Mouse (Mus musculus): ENCODE results near the gene 0610040J01Rik. TPM values are rescaled to one million over a fixed set of nuclear protein-coding genes. Genes with fewer than 3 reads are reported as not detected.

The 0610040J01Rik gene
- polyA plus RNA-seq, 1 experiment from 2014 or later = 25.6 TPM

DNA sequence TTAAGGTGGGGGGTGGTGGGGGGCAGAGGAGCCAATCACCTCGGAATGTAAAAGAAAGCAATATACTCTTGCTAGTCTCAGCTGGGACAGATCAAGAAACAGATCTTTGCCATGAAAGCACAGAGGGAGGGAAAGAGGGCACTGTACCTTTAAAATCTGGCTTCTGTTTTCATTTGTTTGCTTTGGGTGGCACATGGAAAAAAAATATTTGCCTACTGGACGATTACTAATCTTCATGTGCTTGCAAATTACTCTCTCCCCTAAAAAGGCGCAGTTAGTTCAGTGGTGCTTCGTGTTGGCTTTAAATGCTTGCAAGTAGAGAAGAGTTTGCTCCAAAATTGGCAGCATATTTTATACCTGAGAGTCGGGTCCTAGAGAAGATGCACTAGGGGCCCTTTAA is 13.7 kb downstream of the 0610040J01Rik start:
- H3K27me3 ChIP-seq (ENCODE audit: control insufficient read depth, insufficient read depth, low read depth, low read length) = no peaks in the 10 kb centered on the region
- no peak overlapping the region for H3K4me3 ChIP-seq (ENCODE audit: low read depth, low read length)
- no peaks in the 10 kb centered on the region for H3K9me3 ChIP-seq (replicated peaks; ENCODE audit: control insufficient read depth, low read length)
- H3K27ac ChIP-seq (ENCODE audit: low read length) = peak overlapping the region; percentile 50; the same call in 1 of the 2 replicates
- 55% methylated on average over 5 of the region's 5 CpGs for WGBS (ENCODE audit: insufficient replicate concordance)
- 0 out of 2 replicates have a peak overlapping the region, but pooled peaks have one; percentile 18 for H3K4me2 ChIP-seq (ENCODE audit: low read depth, low read length)
- peaks cover 51% of the 10 kb centered on the region for H3K4me1 ChIP-seq (ENCODE audit: control insufficient read depth, low read depth, low read length)
- H3K9ac ChIP-seq (ENCODE audit: low read depth, low read length) = no peak overlapping the region
- H3K36me3 ChIP-seq (ENCODE audit: control insufficient read depth, insufficient read depth) = no peaks in the 10 kb centered on the region
- no peak for ATAC-seq (ENCODE audit: low read depth)

DNA sequence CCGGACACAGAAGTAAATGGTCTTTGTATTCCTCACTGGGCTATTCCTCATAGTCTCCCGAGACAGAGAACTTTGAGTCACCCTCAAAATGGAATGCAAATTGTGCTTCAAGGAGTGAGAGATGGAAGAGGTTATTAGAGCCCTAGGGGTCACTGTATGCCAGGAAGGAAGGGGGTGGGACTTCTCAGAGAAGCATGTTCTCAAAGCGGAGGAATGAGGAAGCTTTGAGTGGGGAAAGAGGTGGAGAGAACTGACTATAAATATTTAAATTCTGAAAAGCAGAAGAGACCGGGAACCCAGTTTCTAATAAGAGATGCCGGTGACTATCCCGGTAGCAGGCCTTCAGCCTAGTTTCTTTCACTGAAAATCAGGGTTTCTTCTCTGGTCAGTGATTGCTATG is 14.8 kb downstream of the 0610040J01Rik start:
- 23% methylated on average over 6 of the region's 6 CpGs for WGBS (ENCODE audit: insufficient replicate concordance)
- no peaks in the 10 kb centered on the region for H3K27me3 ChIP-seq (ENCODE audit: control insufficient read depth, insufficient read depth, low read depth, low read length)
- H3K36me3 ChIP-seq (ENCODE audit: control insufficient read depth, insufficient read depth) = no peaks in the 10 kb centered on the region
- H3K27ac ChIP-seq (ENCODE audit: low read length) = peak overlapping the region; percentile 50
- H3K9me3 ChIP-seq (replicated peaks; ENCODE audit: control insufficient read depth, low read length) = no peaks in the 10 kb centered on the region
- no peak overlapping the region for H3K9ac ChIP-seq (ENCODE audit: low read depth, low read length)
- H3K4me1 ChIP-seq (ENCODE audit: control insufficient read depth, low read depth, low read length) = peaks cover 49% of the 10 kb centered on the region
- peak overlapping the region; percentile 25 for H3K4me2 ChIP-seq (ENCODE audit: low read depth, low read length)
- ATAC-seq (ENCODE audit: low read depth) = no peak
- H3K4me3 ChIP-seq (ENCODE audit: low read depth, low read length) = no peak overlapping the region

DNA sequence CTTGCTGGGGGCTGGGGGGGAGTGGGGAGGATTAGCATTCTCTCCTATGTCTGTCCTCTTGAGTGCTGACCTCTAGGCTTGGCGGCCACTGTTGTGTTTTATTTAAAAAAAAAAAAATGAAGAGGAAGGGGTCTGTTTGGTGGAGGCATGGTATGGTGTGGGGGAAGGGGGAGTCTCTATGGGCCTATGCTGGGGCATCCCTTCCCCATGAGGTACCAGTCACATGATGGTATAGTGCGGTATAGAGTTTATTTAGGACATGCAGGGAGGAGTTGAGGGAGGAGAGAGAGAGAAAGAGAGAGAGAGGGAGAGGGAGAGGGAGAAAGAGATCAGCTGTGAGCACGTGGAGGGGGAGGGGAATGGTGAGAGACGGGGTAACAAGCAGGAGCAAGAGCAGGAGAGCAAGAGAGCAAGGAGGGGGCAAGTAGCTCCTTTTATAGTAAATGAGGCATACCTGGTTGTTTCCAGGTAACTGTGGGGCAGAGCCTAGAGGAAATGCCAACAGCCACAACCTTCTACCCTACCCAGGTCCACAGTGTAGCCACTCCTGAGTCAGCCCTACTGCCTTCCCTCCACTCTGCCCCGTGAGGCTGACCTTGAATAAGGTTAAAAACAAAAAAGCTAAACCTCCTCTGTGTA is 15.4 kb downstream of the 0610040J01Rik start:
- H3K4me1 ChIP-seq (ENCODE audit: control insufficient read depth, low read depth, low read length) = peaks cover 45% of the 10 kb centered on the region
- no peak overlapping the region for H3K9ac ChIP-seq (ENCODE audit: low read depth, low read length)
- peak overlapping the region; percentile 6; the same call in 1 of the 2 replicates for H3K4me2 ChIP-seq (ENCODE audit: low read depth, low read length)
- ATAC-seq (ENCODE audit: low read depth) = no peak
- H3K4me3 ChIP-seq (ENCODE audit: low read depth, low read length) = no peak overlapping the region
- no peaks in the 10 kb centered on the region for H3K9me3 ChIP-seq (replicated peaks; ENCODE audit: control insufficient read depth, low read length)
- H3K27me3 ChIP-seq (ENCODE audit: control insufficient read depth, insufficient read depth, low read depth, low read length) = no peaks in the 10 kb centered on the region
- H3K36me3 ChIP-seq (ENCODE audit: control insufficient read depth, insufficient read depth) = no peaks in the 10 kb centered on the region
- 15% methylated on average over 5 of the region's 5 CpGs for WGBS (ENCODE audit: insufficient replicate concordance)
- 0 out of 2 replicates have a peak overlapping the region, but pooled peaks have one; percentile 19 for H3K27ac ChIP-seq (ENCODE audit: low read length)

DNA sequence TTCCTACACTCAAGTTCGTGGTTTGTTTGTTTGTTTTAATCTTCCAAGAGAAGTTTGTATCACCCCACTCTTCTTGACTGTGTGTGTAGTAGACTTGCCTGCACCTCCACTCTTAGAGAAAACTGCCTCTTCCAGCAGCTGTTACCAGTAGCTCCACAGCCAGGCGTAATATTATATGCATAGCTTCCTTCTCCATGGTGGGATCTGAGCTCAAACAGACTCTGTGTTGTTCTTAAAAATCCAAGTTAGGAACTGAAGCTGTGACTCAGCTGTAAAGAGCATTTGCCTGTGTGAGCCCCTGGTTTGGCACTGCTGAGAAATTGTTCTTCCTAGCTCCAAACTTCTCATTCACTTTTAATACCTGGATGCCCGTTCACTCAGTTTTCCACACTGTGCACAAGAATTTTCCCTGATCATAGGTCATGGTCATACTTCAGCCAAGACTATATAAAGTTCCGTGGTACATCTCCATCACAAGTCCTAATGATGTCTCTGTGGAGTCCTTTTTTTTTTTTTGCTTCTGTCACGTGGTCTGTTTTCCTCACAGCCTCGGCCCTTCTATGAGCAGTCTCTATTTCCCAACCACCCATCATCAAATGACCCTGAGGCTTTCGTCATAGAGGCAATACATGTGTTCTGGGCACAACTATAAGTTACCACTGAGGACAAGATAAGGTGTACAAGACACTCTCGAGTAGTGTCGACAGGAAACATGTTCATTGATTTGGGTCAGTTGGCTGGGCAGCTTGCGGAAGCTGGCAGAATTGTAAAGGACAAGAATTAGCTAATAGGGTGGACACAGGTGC is 16.4 kb downstream of the 0610040J01Rik start:
- no peak for ATAC-seq (ENCODE audit: low read depth)
- H3K4me1 ChIP-seq (ENCODE audit: control insufficient read depth, low read depth, low read length) = peaks cover 43% of the 10 kb centered on the region
- no peaks in the 10 kb centered on the region for H3K9me3 ChIP-seq (replicated peaks; ENCODE audit: control insufficient read depth, low read length)
- H3K27me3 ChIP-seq (ENCODE audit: control insufficient read depth, insufficient read depth, low read depth, low read length) = no peaks in the 10 kb centered on the region
- no peak overlapping the region for H3K4me3 ChIP-seq (ENCODE audit: low read depth, low read length)
- WGBS (ENCODE audit: insufficient replicate concordance) = 48% methylated on average over 10 of the region's 10 CpGs
- H3K4me2 ChIP-seq (ENCODE audit: low read depth, low read length) = no peak overlapping the region
- H3K36me3 ChIP-seq (ENCODE audit: control insufficient read depth, insufficient read depth) = no peaks in the 10 kb centered on the region
- H3K27ac ChIP-seq (ENCODE audit: low read length) = peak overlapping the region; percentile 45; the same call in 1 of the 2 replicates
- H3K9ac ChIP-seq (ENCODE audit: low read depth, low read length) = no peak overlapping the region

DNA sequence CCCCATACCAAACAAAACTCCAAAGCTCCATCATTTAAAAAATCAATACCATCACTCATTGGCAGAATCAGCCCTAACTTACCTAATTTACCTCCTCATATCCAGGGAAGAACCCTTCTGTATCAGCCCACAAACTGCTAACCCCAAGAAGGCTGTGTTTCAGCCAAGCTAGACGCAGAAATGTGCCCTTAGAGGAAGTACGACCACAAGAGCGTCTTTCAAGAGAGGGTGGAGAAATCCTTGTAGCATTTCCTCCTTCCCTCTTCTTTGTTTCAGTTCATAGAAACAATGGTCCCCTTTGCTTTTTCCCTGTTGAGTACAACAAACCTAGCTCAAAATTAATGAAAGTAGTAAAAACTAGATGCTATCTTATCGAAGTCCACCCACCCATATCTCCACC is 18.9 kb downstream of the 0610040J01Rik start:
- Histone ChIP-seq H3K27ac (ENCODE audit: low read length) (0 out of 2 replicates have a peak overlapping the region, but pooled peaks have one; percentile 58), H3K4me1 (ENCODE audit: control insufficient read depth, low read depth, low read length) (peaks cover 30% of the 10 kb centered on the region), H3K27me3 (ENCODE audit: control insufficient read depth, insufficient read depth, low read depth, low read length) (no peaks in the 10 kb centered on the region), H3K9ac (ENCODE audit: low read depth, low read length) (no peak overlapping the region), H3K4me3 (ENCODE audit: low read depth, low read length) (no peak overlapping the region), H3K4me2 (ENCODE audit: low read depth, low read length) (0 out of 2 replicates have a peak overlapping the region, but pooled peaks have one; percentile 21), H3K9me3 (replicated peaks; ENCODE audit: control insufficient read depth, low read length) (no peaks in the 10 kb centered on the region), H3K36me3 (ENCODE audit: control insufficient read depth, insufficient read depth) (no peaks in the 10 kb centered on the region)
- 19% methylated on average over 4 of the region's 4 CpGs for WGBS (ENCODE audit: insufficient replicate concordance)
- ATAC-seq (ENCODE audit: low read depth) = no peak

DNA sequence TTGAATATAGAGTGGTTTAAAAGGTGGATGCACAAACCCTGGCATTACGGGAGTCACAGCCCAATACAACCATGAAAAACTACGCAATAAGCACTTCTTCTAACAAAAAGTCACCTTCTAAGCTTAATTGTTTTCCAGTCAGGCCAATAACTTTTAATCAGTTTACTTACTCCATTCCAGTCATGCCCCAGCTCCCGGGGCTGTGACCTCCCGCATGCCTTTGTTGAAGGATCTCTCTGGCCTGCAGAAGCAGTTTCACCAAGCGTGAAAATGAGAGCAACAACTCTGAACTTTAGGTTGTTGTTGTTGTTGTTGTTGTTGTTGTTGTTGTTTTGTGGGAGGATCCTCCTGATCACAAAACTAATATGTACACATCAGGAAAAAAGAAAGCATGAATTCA is 21.8 kb downstream of the 0610040J01Rik start:
- WGBS (ENCODE audit: insufficient replicate concordance) = 69% methylated on average over 5 of the region's 5 CpGs
- ATAC-seq (ENCODE audit: low read depth) = no peak
- Histone ChIP-seq H3K4me1 (ENCODE audit: control insufficient read depth, low read depth, low read length) (peaks cover 24% of the 10 kb centered on the region), H3K36me3 (ENCODE audit: control insufficient read depth, insufficient read depth) (no peaks in the 10 kb centered on the region), H3K27me3 (ENCODE audit: control insufficient read depth, insufficient read depth, low read depth, low read length) (no peaks in the 10 kb centered on the region), H3K9ac (ENCODE audit: low read depth, low read length) (no peak overlapping the region), H3K27ac (ENCODE audit: low read length) (no peak overlapping the region), H3K4me3 (ENCODE audit: low read depth, low read length) (no peak overlapping the region), H3K4me2 (ENCODE audit: low read depth, low read length) (no peak overlapping the region), H3K9me3 (replicated peaks; ENCODE audit: control insufficient read depth, low read length) (no peaks in the 10 kb centered on the region)

DNA sequence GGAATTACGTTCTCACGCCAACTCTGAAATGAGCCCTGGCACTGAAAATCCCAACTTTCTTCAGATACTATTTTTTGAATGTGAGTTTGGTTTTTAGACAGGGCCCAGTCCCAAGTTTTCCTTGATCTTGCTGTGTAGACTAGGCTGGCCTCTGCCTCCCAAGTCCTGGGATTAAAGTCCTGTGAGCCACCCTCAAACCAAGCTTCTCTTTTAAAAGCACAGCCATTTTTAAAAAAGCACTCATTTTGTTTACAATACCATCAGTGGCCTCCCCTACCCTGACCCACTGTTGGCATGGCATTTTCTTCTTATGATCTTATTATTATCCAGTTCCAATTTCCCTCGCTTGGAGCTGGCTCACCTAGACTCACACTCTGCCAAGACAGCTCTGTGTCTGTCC is 22.3 kb downstream of the 0610040J01Rik start:
- no peaks in the 10 kb centered on the region for H3K27me3 ChIP-seq (ENCODE audit: control insufficient read depth, insufficient read depth, low read depth, low read length)
- WGBS (ENCODE audit: insufficient replicate concordance) = 67% methylated on average over 3 of the region's 3 CpGs
- no peak overlapping the region for H3K4me2 ChIP-seq (ENCODE audit: low read depth, low read length)
- H3K4me1 ChIP-seq (ENCODE audit: control insufficient read depth, low read depth, low read length) = peaks cover 24% of the 10 kb centered on the region
- H3K9ac ChIP-seq (ENCODE audit: low read depth, low read length) = no peak overlapping the region
- H3K4me3 ChIP-seq (ENCODE audit: low read depth, low read length) = no peak overlapping the region
- no peaks in the 10 kb centered on the region for H3K9me3 ChIP-seq (replicated peaks; ENCODE audit: control insufficient read depth, low read length)
- H3K27ac ChIP-seq (ENCODE audit: low read length) = no peak overlapping the region
- ATAC-seq (ENCODE audit: low read depth) = no peak
- H3K36me3 ChIP-seq (ENCODE audit: control insufficient read depth, insufficient read depth) = no peaks in the 10 kb centered on the region

DNA sequence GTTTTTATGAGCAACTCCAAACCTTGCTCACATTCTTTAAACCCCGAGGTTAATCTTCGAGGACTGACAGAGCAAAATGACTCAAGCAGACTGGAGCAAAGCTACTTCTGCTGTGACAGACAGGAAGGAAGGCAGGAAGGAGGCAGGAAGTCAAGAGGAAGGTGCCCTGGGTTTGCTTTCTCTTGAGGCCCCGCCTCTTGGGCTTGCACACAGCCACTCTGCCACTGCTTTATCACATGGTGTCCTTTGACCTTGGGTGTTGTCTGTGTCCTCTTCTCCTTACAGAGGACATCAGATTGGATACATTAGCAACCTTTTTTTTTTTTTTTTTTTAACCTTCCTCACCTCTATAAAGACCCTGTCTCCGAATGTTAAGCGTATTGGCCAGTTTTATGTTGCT is 25.0 kb downstream of the 0610040J01Rik start:
- no peaks in the 10 kb centered on the region for H3K9me3 ChIP-seq (replicated peaks; ENCODE audit: control insufficient read depth, low read length)
- ATAC-seq (ENCODE audit: low read depth) = peak; percentile 68
- H3K4me1 ChIP-seq (ENCODE audit: control insufficient read depth, low read depth, low read length) = peaks cover 10% of the 10 kb centered on the region; the same call in 1 of the 2 replicates
- H3K4me3 ChIP-seq (ENCODE audit: low read depth, low read length) = no peak overlapping the region
- no peak overlapping the region for H3K9ac ChIP-seq (ENCODE audit: low read depth, low read length)
- no peaks in the 10 kb centered on the region for H3K27me3 ChIP-seq (ENCODE audit: control insufficient read depth, insufficient read depth, low read depth, low read length)
- 35% methylated on average over 5 of the region's 5 CpGs for WGBS (ENCODE audit: insufficient replicate concordance)
- no peaks in the 10 kb centered on the region for H3K36me3 ChIP-seq (ENCODE audit: control insufficient read depth, insufficient read depth)
- H3K4me2 ChIP-seq (ENCODE audit: low read depth, low read length) = no peak overlapping the region
- H3K27ac ChIP-seq (ENCODE audit: low read length) = 0 out of 2 replicates have a peak overlapping the region, but pooled peaks have one; percentile 21

DNA sequence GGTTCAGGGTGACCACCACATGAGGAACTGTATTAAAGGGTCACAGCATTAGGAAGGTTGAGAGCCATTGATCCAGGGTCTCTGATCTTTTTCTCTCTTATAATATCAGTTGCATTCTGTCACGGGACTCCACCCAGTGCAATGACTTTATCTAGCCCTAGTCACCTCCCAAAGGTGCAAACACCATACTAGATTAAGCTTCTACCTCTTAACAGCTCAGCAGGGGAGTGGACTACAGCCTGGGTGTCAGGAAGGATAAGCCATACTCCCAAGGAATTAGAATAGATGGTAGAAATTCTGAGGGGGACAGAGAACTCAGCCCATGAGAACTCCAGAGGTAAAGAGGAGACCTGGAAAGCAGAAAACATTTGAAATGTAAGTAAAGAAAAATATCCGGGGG is 25.7 kb downstream of the 0610040J01Rik start:
- H3K27me3 ChIP-seq (ENCODE audit: control insufficient read depth, insufficient read depth, low read depth, low read length) = no peaks in the 10 kb centered on the region
- ATAC-seq (ENCODE audit: low read depth) = peak; percentile 72
- no peak overlapping the region for H3K27ac ChIP-seq (ENCODE audit: low read length)
- H3K4me1 ChIP-seq (ENCODE audit: control insufficient read depth, low read depth, low read length) = peaks cover 10% of the 10 kb centered on the region; the same call in 1 of the 2 replicates
- no peaks in the 10 kb centered on the region for H3K36me3 ChIP-seq (ENCODE audit: control insufficient read depth, insufficient read depth)
- no peak overlapping the region for H3K4me2 ChIP-seq (ENCODE audit: low read depth, low read length)
- H3K9me3 ChIP-seq (replicated peaks; ENCODE audit: control insufficient read depth, low read length) = no peaks in the 10 kb centered on the region
- H3K4me3 ChIP-seq (ENCODE audit: low read depth, low read length) = no peak overlapping the region
- no peak overlapping the region for H3K9ac ChIP-seq (ENCODE audit: low read depth, low read length)
- 44% methylated on average over 2 of the region's 2 CpGs for WGBS (ENCODE audit: insufficient replicate concordance)

All from liver, embryonic 16.5 days (tissue).